Mouse (Mus musculus) left cerebral cortex, postnatal 4 days (tissue): ENCODE results near the gene Cplx2. TPM values are rescaled to one million over a fixed set of nuclear protein-coding genes. Genes with fewer than 3 reads are reported as not detected.

Source experiments
- DNase-seq: peaks from one replicate; pipeline ENCODE4 v3.0.0-alpha.2; 2022
- intact Hi-C: fragments of 180-260 bp; cut with DNase I; formaldehyde crosslinking; loops from one replicate; pipeline ENCODE4 v1.15.1; 2025
- total RNA-seq, 2 experiments: library from RNA; stranded (reverse); gene quantifications; 2 replicates each; pipeline ENCODE4 v1.2.3; 2021

Gene Cplx2
- total RNA-seq, 2 experiments from 2014 or later: 451 to 461 TPM

- intact Hi-C loops: no loop called here
- no peak for DNase-seq
These were observed 6.5 kb upstream of the Cplx2 start for GRCm38 (mm10) chr13:54364686-54365085.

- peak; percentile 74 for DNase-seq
- intact Hi-C loops: no loop called here
These were observed 3.4 kb upstream of the Cplx2 start for GRCm38 (mm10) chr13:54367758-54368157.

- no peak for DNase-seq
- intact Hi-C loops: no loop called here
These were observed 3.0 kb upstream of the Cplx2 start for GRCm38 (mm10) chr13:54368181-54368580.

GRCm38 (mm10) chr13:54371387-54372330 is 510 bp downstream of the Cplx2 start:
- intact Hi-C loops: loop anchor here (2.0 to 10.0 kb wide), 4 partner anchors 66 to 257 kb away; no protein-coding TSS in a partner anchor

GRCm38 (mm10) chr13:54372665-54373064 is 1.5 kb downstream of the Cplx2 start:
- DNase-seq: peak; percentile 92
- intact Hi-C loops: loop anchor here (5.0 to 10.0 kb wide), 3 partner anchors 65 to 258 kb away; no protein-coding TSS in a partner anchor

More at GRCm38 (mm10) chr13:54371387-54372330, 510 bp downstream of the Cplx2 start:
- peak; percentile 85 for DNase-seq

DNA sequence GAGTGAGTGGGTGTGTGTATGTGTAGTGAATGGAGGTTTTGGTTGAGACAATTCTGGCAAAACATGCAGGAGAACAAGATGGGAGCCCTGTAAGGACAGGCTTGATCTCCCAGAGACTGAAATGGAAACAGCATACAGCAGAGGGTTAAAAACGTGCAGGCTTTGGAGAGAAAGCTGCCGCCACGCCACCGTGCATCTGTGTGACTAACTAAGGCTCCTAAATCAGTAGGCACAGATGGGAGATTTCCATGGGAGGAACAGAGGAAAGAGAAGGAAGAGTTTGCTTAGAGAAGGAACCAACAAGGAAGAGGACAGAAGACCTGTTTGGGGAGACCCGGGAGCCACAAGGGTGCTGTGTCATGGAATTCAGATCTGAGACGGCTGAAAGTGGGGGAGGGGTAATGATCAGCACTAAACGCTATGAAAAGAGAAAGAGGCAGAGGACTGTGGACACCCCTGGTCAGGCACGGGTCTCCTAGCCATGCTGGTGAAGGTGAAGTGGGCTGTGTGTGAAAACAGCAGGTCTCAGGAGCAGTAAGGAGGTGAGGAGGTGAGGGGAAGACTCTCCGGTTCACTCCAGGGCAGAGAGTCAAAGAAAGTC is 3.1 kb downstream of the Cplx2 start:
- intact Hi-C loops: loop anchor here (5.0 to 10.0 kb wide), 3 partner anchors 63 to 259 kb away; no protein-coding TSS in a partner anchor
- DNase-seq: no peak

- intact Hi-C loops: loop anchor here (10.0 kb wide), 2 partner anchors 71 to 261 kb away; no protein-coding TSS in a partner anchor
- DNase-seq: no peak
These were observed 4.6 kb downstream of the Cplx2 start for GRCm38 (mm10) chr13:54375497-54376495.

GRCm38 (mm10) chr13:54376736-54377135 is 5.6 kb downstream of the Cplx2 start:
- intact Hi-C loops: loop anchor here (10.0 kb wide), 2 partner anchors 72 to 262 kb away; no protein-coding TSS in a partner anchor
- DNase-seq: no peak

- intact Hi-C loops: loop anchor here (10.0 kb wide), 2 partner anchors 73 to 263 kb away; no protein-coding TSS in a partner anchor
- no peak for DNase-seq
These were observed 6.9 kb downstream of the Cplx2 start for GRCm38 (mm10) chr13:54378051-54378450.

GRCm38 (mm10) chr13:54380421-54380820 is 9.3 kb downstream of the Cplx2 start:
- intact Hi-C loops: no loop called here
- DNase-seq: no peak

- intact Hi-C loops: no loop called here
- no peak for DNase-seq
These were observed 10.2 kb downstream of the Cplx2 start for GRCm38 (mm10) chr13:54381396-54381795.

- intact Hi-C loops: no loop called here
These were observed 12.4 kb downstream of the Cplx2 start for GRCm38 (mm10) chr13:54383531-54383930.

DNA sequence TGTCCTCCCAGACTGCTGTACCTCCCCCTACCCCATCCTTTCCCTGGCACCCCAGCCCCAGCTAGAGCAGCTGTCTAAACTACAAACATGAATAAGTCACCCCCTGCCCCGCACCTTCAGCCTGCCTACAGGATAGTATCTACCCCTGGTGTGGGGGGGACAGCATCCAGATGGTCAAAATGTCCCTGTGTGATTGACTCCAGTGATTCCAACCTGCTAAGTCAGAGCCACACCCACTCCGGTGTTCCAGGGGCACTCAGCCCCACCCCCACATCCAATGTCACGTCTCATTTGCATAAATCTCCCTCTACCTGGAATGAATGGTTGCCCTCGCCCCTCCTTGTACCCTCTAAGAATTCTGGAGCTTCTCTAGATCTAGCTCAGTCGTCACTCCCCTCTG is 13.4 kb downstream of the Cplx2 start:
- no peak for DNase-seq
- intact Hi-C loops: no loop called here

More at GRCm38 (mm10) chr13:54383531-54383930, 12.4 kb downstream of the Cplx2 start:
- no peak for DNase-seq

GRCm38 (mm10) chr13:54385008-54386004 is 14.2 kb downstream of the Cplx2 start:
- intact Hi-C loops: no loop called here

DNA sequence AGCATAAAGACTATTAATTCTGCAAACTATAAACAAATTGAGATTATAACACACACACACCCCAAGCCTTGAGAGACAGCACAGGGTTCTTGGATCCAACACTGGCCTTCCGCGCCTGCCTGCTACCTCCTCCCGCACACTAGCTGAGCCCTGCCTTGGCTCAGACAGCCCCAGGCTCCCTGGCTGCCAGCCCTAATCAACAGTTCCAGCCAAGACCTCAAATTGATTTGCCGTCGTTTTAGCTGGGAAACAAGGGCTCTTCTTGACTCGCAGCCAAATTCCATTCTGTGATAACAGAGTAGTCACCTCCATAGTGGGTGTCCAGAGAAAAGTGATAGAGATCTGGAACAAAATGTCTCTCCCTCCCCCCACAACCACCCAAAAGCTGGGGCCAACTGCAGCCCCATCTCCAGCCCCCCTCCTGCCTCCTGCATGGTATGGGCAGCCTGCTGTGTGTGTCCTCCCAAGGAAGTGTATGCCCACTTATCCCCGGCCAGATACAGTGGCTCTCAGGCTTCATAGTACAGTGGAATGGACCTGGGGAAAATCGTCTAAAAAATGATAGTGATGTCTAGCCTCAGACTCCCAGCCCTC is 18.9 kb downstream of the Cplx2 start:
- intact Hi-C loops: no loop called here
- peak; percentile 90 for DNase-seq

More at GRCm38 (mm10) chr13:54385008-54386004, 14.2 kb downstream of the Cplx2 start:
- no peak for DNase-seq

GRCm38 (mm10) chr13:54390565-54391013 is 19.4 kb downstream of the Cplx2 start:
- DNase-seq: no peak
- intact Hi-C loops: no loop called here

DNA sequence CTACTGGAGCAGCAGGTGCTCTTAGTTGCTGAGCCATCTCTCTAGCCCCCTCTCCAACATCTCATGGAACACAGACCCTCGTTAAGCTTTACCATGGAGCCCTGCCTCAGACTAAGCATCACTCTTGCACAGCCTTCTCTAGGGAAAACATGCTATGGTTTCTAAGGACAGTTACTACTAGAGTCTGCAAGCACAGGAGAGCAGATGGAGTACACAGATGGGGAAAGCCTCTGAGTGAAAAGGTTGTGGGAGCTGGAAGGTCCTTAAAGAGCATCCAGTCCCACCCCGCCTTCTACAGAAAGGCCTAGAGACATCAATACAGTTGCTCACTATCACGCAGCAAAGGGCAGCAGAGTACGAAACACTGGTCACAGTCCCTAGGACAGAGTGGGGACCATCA is 20.2 kb downstream of the Cplx2 start:
- intact Hi-C loops: no loop called here

GRCm38 (mm10) chr13:54397069-54397468 is 25.9 kb downstream of the Cplx2 start:
- DNase-seq: no peak
- intact Hi-C loops: no loop called here

More for the DNA sequence above, 20.2 kb downstream of the Cplx2 start:
- DNase-seq: no peak
